Mouse (Mus musculus) MEL (cell line): ENCODE measurements at regions not wholly inside any gene's neighbourhood (a gene's known extent, or its start where the extent isn't known, plus 50 kb on each side); places are given as distances from the start of the nearest gene placed in this dataset.

Source experiments
- DNase-seq: peaks from one replicate; pipeline ENCODE4 v3.0.0; 2011; ENCODE audit warnings: low read depth, low spot score
- H3K27ac ChIP-seq: 2 replicates; pipeline ENCODE4 v1.5.1; 2012; ENCODE audit warnings: low read depth, mild to moderate bottlenecking, control low read depth, low read length, moderate library complexity; ENCODE audit not compliant: control insufficient read depth
- H3K27me3 ChIP-seq, 2 experiments: fragments of 150-350 bp in 1 of 2; sonication (generic) in 1 of 2; 2 replicates each; pipeline ENCODE4 v1.6.1; 2012; ENCODE audit warnings: low read length in 2 of 2, mild to moderate bottlenecking in 2 of 2, improper control_type of control experiment in 1 of 2, moderate library complexity in 1 of 2; ENCODE audit not compliant: insufficient read depth in 2 of 2, control insufficient read depth in 1 of 2
- H3K36me3 ChIP-seq, 2 experiments: 2 replicates each; pipeline ENCODE4 v1.6.1; 2012 to 2014; ENCODE audit warnings: low read length in 2 of 2, improper control_type of control experiment in 1 of 2, inconsistent platforms in 1 of 2, mild to moderate bottlenecking in 1 of 2; ENCODE audit not compliant: insufficient read depth in 2 of 2, control insufficient read depth in 1 of 2
- H3K4me1 ChIP-seq, 2 experiments: fragments of 150-350 bp in 1 of 2; sonication (generic) in 1 of 2; 2 replicates each; pipeline ENCODE4 v1.6.1; 2012; ENCODE audit warnings: low read length in 2 of 2, improper control_type of control experiment in 1 of 2, mild to moderate bottlenecking in 1 of 2; ENCODE audit not compliant: insufficient read depth in 2 of 2, control insufficient read depth in 1 of 2
- H3K4me3 ChIP-seq, 2 experiments: fragments of 150-350 bp in 1 of 2; sonication (generic) in 1 of 2; 2 replicates each; pipeline ENCODE4 v1.5.1; 2012; ENCODE audit warnings: low read depth in 2 of 2, low read length in 2 of 2, mild to moderate bottlenecking in 2 of 2, moderate library complexity in 2 of 2, control low read depth in 1 of 2, improper control_type of control experiment in 1 of 2; ENCODE audit not compliant: control insufficient read depth in 1 of 2, insufficient read depth in 1 of 2
- H3K79me2 ChIP-seq: 2 replicates; pipeline ENCODE4 v1.6.1; 2012; ENCODE audit warnings: mild to moderate bottlenecking, low read length, moderate library complexity; ENCODE audit not compliant: control insufficient read depth, poor library complexity, insufficient read depth
- H3K9ac ChIP-seq: 2 replicates; pipeline ENCODE4 v1.6.1; 2012; ENCODE audit warnings: low read depth, mild to moderate bottlenecking, control low read depth, low read length, moderate library complexity; ENCODE audit not compliant: control insufficient read depth, poor library complexity, severe bottlenecking
- H3K9me3 ChIP-seq: fragments of 150-350 bp; sonication (generic); replicated peaks from 2 replicates; pipeline ENCODE4 v1.6.1; 2012; ENCODE audit warnings: mild to moderate bottlenecking, low read length, improper control_type of control experiment, moderate library complexity; ENCODE audit not compliant: insufficient read depth
- BHLHE40 ChIP-seq: IDR thresholded peaks from 2 replicates; pipeline ENCODE4 v1.6.1; 2012; ENCODE audit warnings: low read depth, mild to moderate bottlenecking, inconsistent platforms, low read length, improper control_type of control experiment, borderline replicate concordance
- CHD1 ChIP-seq: IDR thresholded peaks from 2 replicates; pipeline ENCODE4 v1.6.1; 2012; ENCODE audit warnings: low read depth, mild to moderate bottlenecking, inconsistent platforms, low read length, improper control_type of control experiment
- CHD2 ChIP-seq: IDR thresholded peaks from 2 replicates; pipeline ENCODE4 v1.6.1; 2011; ENCODE audit warnings: low read length, improper control_type of control experiment
- E2F4 ChIP-seq: IDR thresholded peaks from 2 replicates; pipeline ENCODE4 v1.6.1; 2011; ENCODE audit warnings: low read depth, low read length, improper control_type of control experiment, borderline replicate concordance
- EP300 ChIP-seq, 2 experiments: IDR thresholded peaks; 2 replicates each; pipeline ENCODE4 v1.6.1; 2011; ENCODE audit warnings: improper control_type of control experiment in 2 of 2, low read length in 2 of 2, low read depth in 1 of 2, mild to moderate bottlenecking in 1 of 2
- KAT2A ChIP-seq: conservative IDR thresholded peaks from 2 replicates; pipeline ENCODE4 v1.6.1; 2012; ENCODE audit warnings: low read depth, low read length, improper control_type of control experiment, inconsistent platforms
- MAFK ChIP-seq: IDR thresholded peaks from 2 replicates; pipeline ENCODE4 v1.6.1; 2011; ENCODE audit warnings: low read depth, mild to moderate bottlenecking, low read length, improper control_type of control experiment, borderline replicate concordance
- RAD21 ChIP-seq: IDR thresholded peaks from 2 replicates; pipeline ENCODE4 v1.6.1; 2011; ENCODE audit warnings: mild to moderate bottlenecking, low read depth, low read length, improper control_type of control experiment
- RCOR1 ChIP-seq: IDR thresholded peaks from 2 replicates; pipeline ENCODE4 v1.6.1; 2012; ENCODE audit warnings: low read depth, mild to moderate bottlenecking, inconsistent platforms, low read length, improper control_type of control experiment
- TAL1 ChIP-seq: IDR thresholded peaks from 2 replicates; pipeline ENCODE4 v1.6.1; 2012; ENCODE audit warnings: mild to moderate bottlenecking, inconsistent platforms, low read length, moderate library complexity, mixed read lengths
- TCF12 ChIP-seq: IDR thresholded peaks from 2 replicates; pipeline ENCODE4 v1.6.1; 2014; ENCODE audit warnings: low read depth, mild to moderate bottlenecking, inconsistent platforms, low read length, improper control_type of control experiment, moderate library complexity
- UBTF ChIP-seq: IDR thresholded peaks from 2 replicates; pipeline ENCODE4 v1.6.1; 2012; ENCODE audit warnings: low read depth, mild to moderate bottlenecking, inconsistent platforms, low read length, improper control_type of control experiment, moderate library complexity, borderline replicate concordance; ENCODE audit not compliant: insufficient read depth
- USF1 ChIP-seq: IDR thresholded peaks from 2 replicates; pipeline ENCODE4 v1.6.1; 2014; ENCODE audit warnings: low read depth, mild to moderate bottlenecking, inconsistent platforms, low read length, improper control_type of control experiment, moderate library complexity
- USF2 ChIP-seq, 2 experiments: IDR thresholded peaks; 2 replicates each; pipeline ENCODE4 v1.6.1; 2011 to 2012; ENCODE audit warnings: improper control_type of control experiment in 2 of 2, low read length in 2 of 2, borderline replicate concordance in 1 of 2, inconsistent platforms in 1 of 2, low read depth in 1 of 2, mild to moderate bottlenecking in 1 of 2; ENCODE audit not compliant: insufficient read depth in 1 of 2

GRCm38 (mm10) chr8:53222194-53222593, 289.3 kb upstream of the Aga start:
- Histone ChIP-seq H3K27me3 (no peaks in the 10 kb centered on the region), H3K4me1 (no peaks in the 10 kb centered on the region), H3K27ac (no peak overlapping the region), H3K9ac (no peak overlapping the region), H3K79me2 (no peaks in the 10 kb centered on the region), H3K4me3 (no peak overlapping the region), H3K36me3 (no peaks in the 10 kb centered on the region), H3K9me3 (no peaks in the 10 kb centered on the region)
- TF ChIP-seq TAL1, result no peak
- no peak for TF ChIP-seq KAT2A
- no peak for TF ChIP-seq CHD1
- no peak for TF ChIP-seq BHLHE40
- TF ChIP-seq RCOR1, result no peak
- no peak for TF ChIP-seq USF1
- no peak for TF ChIP-seq MAFK
- no peak for TF ChIP-seq USF2 (IDR thresholded peaks at IDR 0.05; ENCODE audit: borderline replicate concordance in 1 of 2, insufficient read depth in 1 of 2, low read depth in 1 of 2, low read length in 2 of 2)
- no peak for TF ChIP-seq EP300 (IDR thresholded peaks at IDR 0.05; ENCODE audit: low read depth in 1 of 2, low read length in 2 of 2)
- TF ChIP-seq TCF12, result no peak
- no peak for TF ChIP-seq E2F4
- TF ChIP-seq UBTF, result no peak
- no peak for TF ChIP-seq CHD2
- no peak for TF ChIP-seq RAD21
- DNase-seq, result no peak
